Mouse (Mus musculus): Measurements from ENCODE around the gene Lnpep. TPM values are rescaled to one million over a fixed set of nuclear protein-coding genes. Genes with fewer than 3 reads are reported as not detected.

Lnpep gene
- polyA plus RNA-seq, 1 experiment from 2014 or later = 10.1 TPM

Other genes starting within 250 kb of the Lnpep start
- gene Lix1, start 222.4 kb downstream of the Lnpep start, polyA plus RNA-seq (2016; fragmentation: Nextera tagmentation; extraction: Ambion mirVana) = 18.6 and 18.9 TPM in 2 replicates
- not detected in 2 replicates for gene Vmn2r90, start 78.7 kb upstream of the Lnpep start, polyA plus RNA-seq (2016; fragmentation: Nextera tagmentation; extraction: Ambion mirVana)
- 50.5 and 56.4 TPM in 2 replicates for gene Spaca6, start 202.1 kb upstream of the Lnpep start, polyA plus RNA-seq (2016; fragmentation: Nextera tagmentation; extraction: Ambion mirVana)
- 1.3 and 1.4 TPM in 2 replicates for gene Has1, start 230.2 kb upstream of the Lnpep start, polyA plus RNA-seq (2016; fragmentation: Nextera tagmentation; extraction: Ambion mirVana)

Measured in hindbrain, embryonic 12.5 days (tissue).